Mouse (Mus musculus) liver, embryonic 14.5 days (tissue): Measurements from ENCODE around the gene Tulp2. TPM values are rescaled to one million over a fixed set of nuclear protein-coding genes. Genes with fewer than 3 reads are reported as not detected.

Experiments used
- ATAC-seq: fragments of 200-750 bp; cut with Nextera tagmentation; 2 replicates; pipeline ENCODE4 v1.8.0; 2017; ENCODE audit warnings: moderate number of reproducible peaks, mild to moderate bottlenecking, moderate library complexity; ENCODE audit not compliant: insufficient read depth
- DNase-seq, 3 experiments: peaks; one replicate each; pipeline ENCODE4 v3.0.0-alpha.2; 2012 to 2013; ENCODE audit warnings: low read depth in 3 of 3, low spot score in 3 of 3
- H3K27ac ChIP-seq: fragments of 300-500 bp; sonication (generic); 2 replicates; pipeline ENCODE4 v1.5.1; 2014; ENCODE audit warnings: moderate library complexity, mild to moderate bottlenecking, control low read depth, inconsistent platforms
- H3K27me3 ChIP-seq: fragments of 300-500 bp; sonication (generic); 2 replicates; pipeline ENCODE4 v1.6.1; 2014; ENCODE audit warnings: mild to moderate bottlenecking, low read length, moderate library complexity; ENCODE audit not compliant: control insufficient read depth, insufficient read depth
- H3K36me3 ChIP-seq: fragments of 300-500 bp; sonication (generic); replicated peaks from 2 replicates; pipeline ENCODE4 v1.6.1; 2014; ENCODE audit warnings: low read depth; ENCODE audit not compliant: control insufficient read depth, insufficient read depth
- H3K4me1 ChIP-seq, 2 experiments: fragments of 200-500 bp in 1 of 2; fragments of 300-500 bp in 1 of 2; sonication (generic) in 1 of 2; replicated peaks; 2 replicates each; pipeline ENCODE4 v1.6.1; 2012 to 2014; ENCODE audit warnings: antibody characterized with exemption in 1 of 2, inconsistent platforms in 1 of 2, low read length in 1 of 2; ENCODE audit not compliant: control insufficient read depth in 2 of 2, insufficient read depth in 2 of 2
- H3K4me2 ChIP-seq: fragments of 300-500 bp; sonication (generic); 2 replicates; pipeline ENCODE4 v1.6.1; 2014; ENCODE audit warnings: low read depth, mild to moderate bottlenecking, control low read depth, moderate library complexity
- H3K4me3 ChIP-seq, 2 experiments: fragments of 200-500 bp in 1 of 2; fragments of 300-500 bp in 1 of 2; sonication (generic) in 1 of 2; 2 replicates each; pipeline ENCODE4 v1.5.1; 2012 to 2014; ENCODE audit warnings: low read depth in 2 of 2, low read length in 2 of 2, mild to moderate bottlenecking in 2 of 2, control low read depth in 1 of 2, inconsistent platforms in 1 of 2, moderate library complexity in 1 of 2; ENCODE audit not compliant: insufficient read depth in 1 of 2
- H3K9ac ChIP-seq: fragments of 300-500 bp; sonication (generic); replicated peaks from 2 replicates; pipeline ENCODE4 v1.6.1; 2014; ENCODE audit warnings: mild to moderate bottlenecking, control low read depth, moderate library complexity
- H3K9me3 ChIP-seq: fragments of 300-500 bp; sonication (generic); 2 replicates; pipeline ENCODE4 v1.6.1; 2016; ENCODE audit warnings: low read length, mixed read lengths; ENCODE audit not compliant: control insufficient read depth
- CTCF ChIP-seq: IDR thresholded peaks from 2 replicates; pipeline ENCODE4 v1.5.1; 2016; ENCODE audit warnings: antibody characterized with exemption, low read depth, control low read depth
- EP300 ChIP-seq: IDR thresholded peaks from 2 replicates; pipeline ENCODE4 v1.6.1; 2016; ENCODE audit warnings: antibody characterized with exemption, low read depth
- WGBS: fragments of 180-500 bp; shearing (Covaris S2); extraction: QIAGEN DNeasy Blood & Tissue Kit; methylation state at CpG from one replicate; pipeline ENCODE4 v1.1.7; 2014; ENCODE audit not compliant: insufficient replicate concordance; 5-methylcytosine and 5-hydroxymethylcytosine counted together
- polyA plus RNA-seq, 2 experiments: library from polyadenylated mRNA; depleted of rRNA in 1 of 2; stranded (reverse) in 1 of 2; unstranded in 1 of 2; fragments of >200 nt; fragmentation: Nextera tagmentation in 1 of 2; extraction: Ambion mirVana in 1 of 2; gene quantifications; 2 replicates each; pipeline versions ENCODE4 v1.2.1 to v1.2.3; 2012 to 2014

The Tulp2 gene
- polyA plus RNA-seq, 2 experiments, result 0.13 to 0.47 TPM

- DNase-seq (no peak), ATAC-seq (no peak)
- H3K27me3 ChIP-seq, result no peaks in the 10 kb centered on the region
- H3K4me3 ChIP-seq, result no peak overlapping the region
- H3K27ac ChIP-seq, result no peak overlapping the region
- H3K4me1 ChIP-seq, result peaks cover 0 to 14% of the 10 kb centered on the region in 2 experiments; a peak in 2 of 4 replicates
- TF ChIP-seq EP300, result no peak
- no peak for TF ChIP-seq CTCF
- no peak overlapping the region for H3K4me2 ChIP-seq
- no peak overlapping the region for H3K9ac ChIP-seq
- no peaks in the 10 kb centered on the region for H3K36me3 ChIP-seq
- H3K9me3 ChIP-seq, result no peaks in the 10 kb centered on the region
- WGBS, result 45% methylated on average over 6 of the region's 6 CpGs
Measured at GRCm38 (mm10) chr7:45437046-45437445, 44.6 kb upstream of the Tulp2 start.

- Histone ChIP-seq H3K36me3 (no peaks in the 10 kb centered on the region), H3K4me1 (peaks cover 0 to 13% of the 10 kb centered on the region in 2 experiments; a peak in 2 of 4 replicates), H3K9ac (no peak within 1 kb of the TSS), H3K4me3 (no peak within 1 kb of the TSS), H3K27ac (no peak within 1 kb of the TSS), H3K4me2 (no peak within 1 kb of the TSS), H3K9me3 (no peaks in the 10 kb centered on the region), H3K27me3 (no peaks in the 10 kb centered on the region)
- TF ChIP-seq CTCF, result peak; percentile 55
- TF ChIP-seq EP300, result no peak
- DNase-seq (no peak), ATAC-seq (no peak)
- WGBS, result 45% methylated on average over 19 of the region's 19 CpGs
Measured at GRCm38 (mm10) chr7:45437521-45438276, 44.0 kb upstream of the Tulp2 start, which contains the start of gene Ruvbl2. Gene Ruvbl2 (minus strand): TSS chr7:45438096.

GRCm38 (mm10) chr7:45443526-45444420 lies 37.9 kb upstream of the Tulp2 start:
- no peak overlapping the region for H3K27ac ChIP-seq

GRCm38 (mm10) chr7:45446589-45446988 lies 35.1 kb upstream of the Tulp2 start:
- no peaks in the 10 kb centered on the region for H3K36me3 ChIP-seq
- DNase-seq (no peak), ATAC-seq (no peak)
- no peaks in the 10 kb centered on the region for H3K9me3 ChIP-seq
- no peak overlapping the region for H3K27ac ChIP-seq
- H3K9ac ChIP-seq, result no peak overlapping the region
- peaks cover 2 to 13% of the 10 kb centered on the region in 2 experiments for H3K4me1 ChIP-seq
- H3K27me3 ChIP-seq, result no peaks in the 10 kb centered on the region
- no peak overlapping the region for H3K4me3 ChIP-seq
- TF ChIP-seq CTCF (no peak), EP300 (no peak)
- H3K4me2 ChIP-seq, result no peak overlapping the region

More at GRCm38 (mm10) chr7:45443526-45444420, 37.9 kb upstream of the Tulp2 start:
- Histone ChIP-seq H3K4me1 (peaks cover 0 to 11% of the 10 kb centered on the region in 2 experiments; a peak in 2 of 4 replicates), H3K4me2 (no peak overlapping the region), H3K9ac (no peak overlapping the region), H3K4me3 (no peak overlapping the region), H3K36me3 (no peaks in the 10 kb centered on the region), H3K9me3 (no peaks in the 10 kb centered on the region), H3K27me3 (no peaks in the 10 kb centered on the region)
- DNase-seq (no peak), ATAC-seq (no peak)
- TF ChIP-seq EP300 (no peak), CTCF (no peak)
- 45% methylated on average over 22 of the region's 22 CpGs for WGBS
